Mouse (Mus musculus): ENCODE results near the gene Krt7.

Krt7 gene

GRCm38 (mm10) chr15:101410775-101411174 is at the start of gene Krt7:
Krt7 (plus strand) TSS chr15:101411043.
- in situ Hi-C loops (cut with MboI, MseI): no loop called here

GRCm38 (mm10) chr15:101362393-101363010 is 48.3 kb upstream of the Krt7 start:
- in situ Hi-C loops (cut with MboI, MseI): no loop called here

- in situ Hi-C loops (cut with MboI, MseI): no loop called here
Observed at GRCm38 (mm10) chr15:101363933-101364332, 46.9 kb upstream of the Krt7 start.

GRCm38 (mm10) chr15:101364425-101364824 is 46.4 kb upstream of the Krt7 start:
- in situ Hi-C loops (cut with MboI, MseI): no loop called here

- in situ Hi-C loops (cut with MboI, MseI): no loop called here
Observed at GRCm38 (mm10) chr15:101364891-101365671, 45.8 kb upstream of the Krt7 start.

GRCm38 (mm10) chr15:101365721-101366120 is 45.1 kb upstream of the Krt7 start:
- in situ Hi-C loops (cut with MboI, MseI): no loop called here

- in situ Hi-C loops (cut with MboI, MseI): no loop called here
Observed at GRCm38 (mm10) chr15:101366482-101366881, 44.4 kb upstream of the Krt7 start.

GRCm38 (mm10) chr15:101366926-101367325 is 43.9 kb upstream of the Krt7 start:
- in situ Hi-C loops (cut with MboI, MseI): no loop called here

- in situ Hi-C loops (cut with MboI, MseI): no loop called here
Observed at GRCm38 (mm10) chr15:101367497-101367896, 43.3 kb upstream of the Krt7 start.

GRCm38 (mm10) chr15:101368015-101368414 is 42.8 kb upstream of the Krt7 start:
- in situ Hi-C loops (cut with MboI, MseI): no loop called here

GRCm38 (mm10) chr15:101368502-101369381 is 42.1 kb upstream of the Krt7 start:
- in situ Hi-C loops (cut with MboI, MseI): no loop called here

GRCm38 (mm10) chr15:101369382-101370100 is 41.3 kb upstream of the Krt7 start:
- in situ Hi-C loops (cut with MboI, MseI): no loop called here

- in situ Hi-C loops (cut with MboI, MseI): no loop called here
Observed at GRCm38 (mm10) chr15:101370101-101370911, 40.5 kb upstream of the Krt7 start, which contains the start of gene Krt80. Krt80 (minus strand) TSS chr15:101370162.

GRCm38 (mm10) chr15:101371141-101371985 is 39.5 kb upstream of the Krt7 start:
- in situ Hi-C loops (cut with MboI, MseI): no loop called here

- in situ Hi-C loops (cut with MboI, MseI): no loop called here
Observed at GRCm38 (mm10) chr15:101372131-101372977, 38.5 kb upstream of the Krt7 start.

- in situ Hi-C loops (cut with MboI, MseI): no loop called here
Observed at GRCm38 (mm10) chr15:101373286-101373898, 37.5 kb upstream of the Krt7 start.

- in situ Hi-C loops (cut with MboI, MseI): no loop called here
Observed at GRCm38 (mm10) chr15:101374879-101375278, 36.0 kb upstream of the Krt7 start.

Data from T-helper 17 cell (primary cell).